In genomic region chr8:87473940-87474339, GRCm38 (mm10) we compare ENCODE assay signal across 13 mouse cellular contexts. TPM values are rescaled to one million over a fixed set of nuclear protein-coding genes. Genes with fewer than 3 reads are reported as not detected.
DNase-seq lines count a peak whose midpoint lies in the region; ATAC-seq lines count a peak whose summit lies in the region.
"Had no signal": no experiment of that assay in that cellular context is flagged by ENCODE, and none has a peak within 500 bp of the region (broad histone marks: within the 10 kb centered on the region; RNA-seq: fewer than 3 reads in every experiment).

No protein-coding gene starts in this region.

- no peak overlapping the region for H3K27ac ChIP-seq in heart, embryonic 15.5 days
- no peak overlapping the region for H3K27ac ChIP-seq in hindbrain, embryonic 11.5 days (ENCODE audit: low read depth, low read length)
- H3K27ac ChIP-seq in midbrain, embryonic 16.5 days (ENCODE audit: low read length), result no peak overlapping the region
- H3K27ac ChIP-seq: limb, embryonic 13.5 days had no signal

- peaks cover 86% of the 10 kb centered on the region for H3K27me3 ChIP-seq in heart, embryonic 15.5 days
- H3K27me3 ChIP-seq in hindbrain, embryonic 11.5 days (ENCODE audit: control insufficient read depth, insufficient read depth, low read length), result peaks cover 37% of the 10 kb centered on the region
- H3K27me3 ChIP-seq in midbrain, embryonic 16.5 days (ENCODE audit: control insufficient read depth, insufficient read depth, low read depth, low read length), result peaks cover 4% of the 10 kb centered on the region; the same call in 1 of the 2 replicates

- no peak for DNase-seq in heart, adult 8-10 months (ENCODE audit: low spot score)
- DNase-seq in cerebellum, postnatal 10 days, result peak; percentile 82 to 83
- DNase-seq in hindbrain, embryonic 11.5 days (ENCODE audit: low spot score), result no peak
- DNase-seq in retina, embryonic 14.5 days (ENCODE audit: low spot score), result no peak
- DNase-seq in spleen, postnatal 36 days (ENCODE audit: low spot score in 2 of 2), result no peak
- DNase-seq in layer of hippocampus, postnatal 14 days (ENCODE audit: low spot score in 2 of 2), result no peak
- DNase-seq: B cell, adult 2 months; kidney, postnatal 25 days; lung, postnatal 14 days had no signal

- WGBS in heart, embryonic 15.5 days, result 46% methylated on average over 2 of the region's 2 CpGs
- WGBS in hindbrain, embryonic 11.5 days, result 27% methylated on average over 2 of the region's 2 CpGs
- 28% methylated on average over 2 of the region's 2 CpGs for WGBS in midbrain, embryonic 16.5 days

- H3K4me1 ChIP-seq in heart, embryonic 15.5 days (replicated peaks), result peaks cover 38% of the 10 kb centered on the region
- peaks cover 13% of the 10 kb centered on the region; the same call in 1 of the 2 replicates for H3K4me1 ChIP-seq in hindbrain, embryonic 11.5 days (replicated peaks; ENCODE audit: control insufficient read depth, insufficient read depth, low read length)
- peaks cover 31% of the 10 kb centered on the region for H3K4me1 ChIP-seq in midbrain, embryonic 16.5 days (ENCODE audit: control insufficient read depth, insufficient read depth, low read length)

- no peak for ATAC-seq in heart, embryonic 15.5 days (replicated peaks; ENCODE audit: insufficient number of reproducible peaks, insufficient read depth, low FRiP score, low read depth)
- no peak for ATAC-seq in hindbrain, embryonic 11.5 days (ENCODE audit: low FRiP score)
- no peak for ATAC-seq in midbrain, embryonic 16.5 days

- no peaks in the 10 kb centered on the region for H3K9me3 ChIP-seq in heart, embryonic 15.5 days (replicated peaks)
- no peaks in the 10 kb centered on the region for H3K9me3 ChIP-seq in hindbrain, embryonic 11.5 days (ENCODE audit: control insufficient read depth, low read length)
- H3K9me3 ChIP-seq in midbrain, embryonic 16.5 days (replicated peaks; ENCODE audit: control insufficient read depth, low read length, poor library complexity, severe bottlenecking), result no peaks in the 10 kb centered on the region
- H3K9me3 ChIP-seq: limb, embryonic 13.5 days had no signal

- peak overlapping the region; percentile 61; the same call in 1 of the 2 replicates for H3K4me3 ChIP-seq in heart, embryonic 15.5 days
- H3K4me3 ChIP-seq in hindbrain, embryonic 11.5 days (ENCODE audit: low read depth, low read length), result peak overlapping the region; percentile 59; the same call in 1 of the 2 replicates
- H3K4me3 ChIP-seq in midbrain, embryonic 16.5 days (ENCODE audit: low read depth, low read length), result peak overlapping the region; percentile 71; the same call in 1 of the 2 replicates

- H3K9ac ChIP-seq in heart, embryonic 15.5 days, result no peak overlapping the region
- no peak overlapping the region; the same call in 1 of the 2 replicates for H3K9ac ChIP-seq in hindbrain, embryonic 11.5 days (ENCODE audit: low read depth, low read length)
- no peak overlapping the region for H3K9ac ChIP-seq in midbrain, embryonic 16.5 days (ENCODE audit: low read depth, low read length)
- H3K9ac ChIP-seq: limb, embryonic 13.5 days had no signal

- no peaks in the 10 kb centered on the region for H3K36me3 ChIP-seq in heart, embryonic 15.5 days
- no peaks in the 10 kb centered on the region for H3K36me3 ChIP-seq in hindbrain, embryonic 11.5 days (ENCODE audit: control insufficient read depth, insufficient read depth, low read length)
- no peaks in the 10 kb centered on the region for H3K36me3 ChIP-seq in midbrain, embryonic 16.5 days (ENCODE audit: control insufficient read depth, insufficient read depth, low read length)
- H3K36me3 ChIP-seq: limb, embryonic 13.5 days had no signal

- peak overlapping the region; percentile 96; the same call in 1 of the 2 replicates for H3K4me2 ChIP-seq in heart, embryonic 15.5 days
- 0 out of 2 replicates have a peak overlapping the region, but pooled peaks have one; percentile 94 for H3K4me2 ChIP-seq in hindbrain, embryonic 11.5 days (replicated peaks; ENCODE audit: low read depth, low read length)
- H3K4me2 ChIP-seq in midbrain, embryonic 16.5 days (ENCODE audit: low read length), result peak overlapping the region; percentile 97

RNA-seq across cellular contexts. Expression of gene Cbln1, which starts 1.5 kb away (rescaled TPM):
- 0.15 TPM in 1 of 2 replicates, not detected in the other for polyA plus RNA-seq in heart, embryonic 15.5 days (2015; fragmentation: Nextera tagmentation; extraction: Ambion mirVana)
- total RNA-seq in heart, adult 8-10 months (2022), result under 1 TPM; 0.28 to 0.81 (median 0.38) TPM
- polyA plus RNA-seq in hindbrain, embryonic 11.5 days (2014; fragmentation: Nextera tagmentation; extraction: Ambion mirVana), result 14.6 and 16.2 TPM in 2 replicates
- 16.7 and 19.9 TPM in 2 replicates for polyA plus RNA-seq in midbrain, embryonic 16.5 days (2015; fragmentation: Nextera tagmentation; extraction: Ambion mirVana)
- total RNA-seq in layer of hippocampus, postnatal 14 days (2021), result 1 to 10 TPM; 5.9 to 7.0 TPM
- polyA plus RNA-seq: erythroblast, embryonic 14.5 days had no signal

Comparison
In these comparisons a context has a peak if more than half of its experiments do, and no peak if none do; other contexts are left out.
1. DNase-seq: peak in cerebellum, postnatal 10 days (2 of 2); none in heart, adult 8-10 months (single experiment), hindbrain, embryonic 11.5 days (single experiment), retina, embryonic 14.5 days (single experiment), spleen, postnatal 36 days (0 of 2) and layer of hippocampus, postnatal 14 days (0 of 2).
2. RNA of gene Cbln1, which starts 1.5 kb away (polyA plus RNA-seq): 16.7 to 19.9 TPM in midbrain, embryonic 16.5 days and 14.6 to 16.2 TPM in hindbrain, embryonic 11.5 days; 0.15 TPM in heart, embryonic 15.5 days; every median in the first group is over 10 times any median in the second.
3. Peak in every context shown above with its lines, with median percentiles within 50 percentile points of each other: H3K4me2 ChIP-seq and H3K4me3 ChIP-seq.